In genomic region chr13:24685846-24686245, GRCm38 (mm10) we compare ENCODE assay signal across 24 mouse cellular contexts. TPM values are rescaled to one million over a fixed set of nuclear protein-coding genes. Genes with fewer than 3 reads are reported as not detected.
DNase-seq lines count a peak whose midpoint lies in the region; ATAC-seq and TF ChIP-seq lines count a peak whose summit lies in the region.
"Had no signal": no experiment of that assay in that cellular context is flagged by ENCODE, and none has a peak within 500 bp of the region (broad histone marks: within the 10 kb centered on the region; RNA-seq: fewer than 3 reads in every experiment).

No protein-coding gene starts in this region.

- no peak overlapping the region for H3K9ac ChIP-seq in forebrain, embryonic 15.5 days (replicated peaks)
- H3K9ac ChIP-seq in kidney, embryonic 14.5 days (ENCODE audit: low read depth, low read length) = no peak overlapping the region
- H3K9ac ChIP-seq: heart, embryonic 15.5 days; hindbrain, embryonic 12.5 days; limb, embryonic 15.5 days had no signal

- H3K27ac ChIP-seq in forebrain, embryonic 15.5 days (replicated peaks) = peak overlapping the region; percentile 79
- no peak overlapping the region for H3K27ac ChIP-seq in forebrain, embryonic 10.5 days
- no peak overlapping the region for H3K27ac ChIP-seq in kidney, adult 2 months (ENCODE audit: insufficient read depth, low read depth, low read length)
- H3K27ac ChIP-seq in kidney, embryonic 14.5 days (ENCODE audit: low read depth, low read length) = no peak overlapping the region
- H3K27ac ChIP-seq: gastrocnemius, adult 2 months; heart, embryonic 15.5 days; hindbrain, embryonic 12.5 days; limb, embryonic 15.5 days had no signal

- H3K9me3 ChIP-seq in forebrain, embryonic 15.5 days = no peaks in the 10 kb centered on the region
- no peaks in the 10 kb centered on the region for H3K9me3 ChIP-seq in forebrain, embryonic 10.5 days
- H3K9me3 ChIP-seq in kidney, embryonic 14.5 days (ENCODE audit: control insufficient read depth, low read length) = no peaks in the 10 kb centered on the region
- H3K9me3 ChIP-seq: heart, embryonic 15.5 days; hindbrain, embryonic 12.5 days; limb, embryonic 15.5 days had no signal

- DNase-seq in forebrain, embryonic 10.5 days (ENCODE audit: extremely low spot score, low spot score) = no peak
- DNase-seq in kidney, adult 2 months = peak; percentile 68
- DNase-seq in adrenal gland, postnatal 36 days = peak; percentile 27 to 43
- peak; percentile 20 to 60 for DNase-seq in kidney, postnatal 25 days
- DNase-seq: cerebellum, adult 18-20 months; gastrocnemius, adult 2 months; heart, adult 11 months; layer of hippocampus, postnatal 36 days; lung, adult 18-20 months; right cerebral cortex, postnatal 25 days had no signal

- peaks cover 11% of the 10 kb centered on the region for H3K4me1 ChIP-seq in forebrain, embryonic 15.5 days
- H3K4me1 ChIP-seq in forebrain, embryonic 10.5 days = peaks cover 7% of the 10 kb centered on the region
- no peaks in the 10 kb centered on the region for H3K4me1 ChIP-seq in kidney, adult 2 months (ENCODE audit: control insufficient read depth, insufficient read depth, low read length)
- no peaks in the 10 kb centered on the region for H3K4me1 ChIP-seq in kidney, embryonic 14.5 days (ENCODE audit: control insufficient read depth, insufficient read depth, low read length)

- no peak for ATAC-seq in forebrain, embryonic 15.5 days (replicated peaks)
- no peak for ATAC-seq in kidney, embryonic 14.5 days (ENCODE audit: low FRiP score, low TSS enrichment)
- ATAC-seq in megakaryocyte-erythroid progenitor cell, adult 5-6 weeks (replicated peaks; ENCODE audit: low FRiP score, low TSS enrichment, poor library complexity, severe bottlenecking) = no peak

- H3K4me2 ChIP-seq in forebrain, embryonic 15.5 days (replicated peaks) = no peak overlapping the region
- H3K4me2 ChIP-seq in kidney, embryonic 14.5 days (replicated peaks; ENCODE audit: low read depth, low read length) = no peak overlapping the region
- H3K4me2 ChIP-seq: heart, embryonic 15.5 days; hindbrain, embryonic 12.5 days; limb, embryonic 15.5 days had no signal

- TF ChIP-seq POLR2A in kidney, adult 2 months (IDR thresholded peaks at IDR 0.05; ENCODE audit: low read depth, low read length) = no peak

- H3K27me3 ChIP-seq in forebrain, embryonic 15.5 days = no peaks in the 10 kb centered on the region
- no peaks in the 10 kb centered on the region for H3K27me3 ChIP-seq in forebrain, embryonic 10.5 days (ENCODE audit: poor library complexity, severe bottlenecking)
- H3K27me3 ChIP-seq in kidney, adult 2 months (replicated peaks; ENCODE audit: control insufficient read depth, insufficient read depth, low read length) = no peaks in the 10 kb centered on the region
- H3K27me3 ChIP-seq in kidney, embryonic 14.5 days (ENCODE audit: control insufficient read depth, insufficient read depth, low read length) = no peaks in the 10 kb centered on the region
- H3K27me3 ChIP-seq: heart, embryonic 15.5 days; hindbrain, embryonic 12.5 days; limb, embryonic 15.5 days had no signal

- WGBS in forebrain, embryonic 15.5 days = 71% methylated on average over 5 of the region's 5 CpGs
- WGBS in forebrain, embryonic 10.5 days = 76% methylated on average over 5 of the region's 5 CpGs
- 39% methylated on average over 5 of the region's 5 CpGs for WGBS in kidney, adult 2 months
- 76% methylated on average over 5 of the region's 5 CpGs for WGBS in kidney, embryonic 14.5 days

- H3K36me3 ChIP-seq in forebrain, embryonic 15.5 days = no peaks in the 10 kb centered on the region
- no peaks in the 10 kb centered on the region for H3K36me3 ChIP-seq in forebrain, embryonic 10.5 days (replicated peaks)
- H3K36me3 ChIP-seq in kidney, adult 2 months (ENCODE audit: control insufficient read depth, insufficient read depth, low read length) = no peaks in the 10 kb centered on the region
- no peaks in the 10 kb centered on the region for H3K36me3 ChIP-seq in kidney, embryonic 14.5 days (ENCODE audit: control insufficient read depth, insufficient read depth, low read length)
- H3K36me3 ChIP-seq: hindbrain, embryonic 12.5 days; limb, embryonic 15.5 days had no signal

- TF ChIP-seq CTCF in kidney, adult 2 months (conservative IDR thresholded peaks at IDR 0.05; ENCODE audit: insufficient read depth, insufficient read length, low read depth, low read length) = no peak

- no peak overlapping the region for H3K4me3 ChIP-seq in forebrain, embryonic 15.5 days
- H3K4me3 ChIP-seq in forebrain, embryonic 10.5 days = no peak overlapping the region
- H3K4me3 ChIP-seq in kidney, adult 2 months (ENCODE audit: insufficient read depth, low read depth, low read length) = no peak overlapping the region
- H3K4me3 ChIP-seq in kidney, embryonic 14.5 days (ENCODE audit: low read length) = no peak overlapping the region
- H3K4me3 ChIP-seq: gastrocnemius, adult 2 months; heart, embryonic 15.5 days; hindbrain, embryonic 12.5 days; limb, embryonic 15.5 days had no signal

RNA-seq across cellular contexts. Expression of gene Armh2, which starts 55.2 kb away (rescaled TPM):
- polyA plus RNA-seq in forebrain, embryonic 15.5 days (2015; fragmentation: Nextera tagmentation; extraction: Ambion mirVana) = not detected in 2 replicates
- polyA plus RNA-seq in forebrain, embryonic 10.5 days (2016; fragmentation: Nextera tagmentation; extraction: Ambion mirVana) = 0.18 and 0.22 TPM in 2 replicates
- polyA plus RNA-seq in kidney, adult 2 months (2012; rRNA removed) = not detected in 2 replicates
- polyA plus RNA-seq in kidney, embryonic 14.5 days (2014; fragmentation: Nextera tagmentation; extraction: Ambion mirVana) = not detected in 2 replicates
- not detected for total RNA-seq in adrenal gland, postnatal 36 days (2021)
- not detected in 2 replicates for total RNA-seq in megakaryocyte-erythroid progenitor cell, adult 5-6 weeks (2014; fragmentation: Nextera tagmentation)
- 2.1 TPM in 1 of 2 replicates, not detected in the other for total RNA-seq in megakaryocyte-erythroid progenitor cell, adult 5-6 weeks (2017)
- total RNA-seq: common myeloid progenitor, adult 5-6 weeks; gastrocnemius, adult 2 months; layer of hippocampus, postnatal 36 days; left cerebral cortex, postnatal 25 days; monocyte, adult 5-6 weeks had no signal
- polyA plus RNA-seq: embryonic facial prominence, embryonic 14.5 days; heart, embryonic 15.5 days; hindbrain, embryonic 12.5 days; large intestine, adult 2 months; limb, embryonic 15.5 days; neural tube, embryonic 14.5 days; stomach, embryonic 16.5 days; thymus, postnatal 0 days had no signal
